Mouse (Mus musculus) brain, embryonic 14.5 days (tissue): ENCODE results near the gene Thpo. TPM values are rescaled to one million over a fixed set of nuclear protein-coding genes. Genes with fewer than 3 reads are reported as not detected.

Experiments
- DNase-seq: peaks from one replicate; pipeline ENCODE4 v3.0.0-alpha.2; 2011; ENCODE audit warnings: low read depth
- CTCF ChIP-seq: fragments of 200-500 bp; IDR thresholded peaks from 2 replicates; pipeline ENCODE4 v1.5.1; 2012; ENCODE audit warnings: inconsistent platforms, mild to moderate bottlenecking, moderate library complexity, borderline replicate concordance; ENCODE audit not compliant: insufficient read depth, insufficient read length; ENCODE audit errors: extremely low read depth
- POLR2A ChIP-seq: fragments of 200-500 bp; IDR thresholded peaks from 2 replicates; pipeline ENCODE4 v1.6.1; 2012; ENCODE audit warnings: mild to moderate bottlenecking, inconsistent platforms, borderline replicate concordance; ENCODE audit not compliant: poor library complexity, insufficient read depth, insufficient read length, severe bottlenecking; ENCODE audit errors: extremely low read depth
- polyA plus RNA-seq: library from polyadenylated mRNA; depleted of rRNA; stranded (reverse); fragments of >200 nt; gene quantifications from 2 replicates; pipeline ENCODE4 v1.2.3, GENCODE M21; 2012

The Thpo gene
- polyA plus RNA-seq, 1 experiment: 2.8 TPM

- no peak for DNase-seq
- TF ChIP-seq CTCF (no peak), POLR2A (no peak)
Observed at GRCm38 (mm10) chr16:20739845-20740244, 5.5 kb upstream of the Thpo start.

DNA sequence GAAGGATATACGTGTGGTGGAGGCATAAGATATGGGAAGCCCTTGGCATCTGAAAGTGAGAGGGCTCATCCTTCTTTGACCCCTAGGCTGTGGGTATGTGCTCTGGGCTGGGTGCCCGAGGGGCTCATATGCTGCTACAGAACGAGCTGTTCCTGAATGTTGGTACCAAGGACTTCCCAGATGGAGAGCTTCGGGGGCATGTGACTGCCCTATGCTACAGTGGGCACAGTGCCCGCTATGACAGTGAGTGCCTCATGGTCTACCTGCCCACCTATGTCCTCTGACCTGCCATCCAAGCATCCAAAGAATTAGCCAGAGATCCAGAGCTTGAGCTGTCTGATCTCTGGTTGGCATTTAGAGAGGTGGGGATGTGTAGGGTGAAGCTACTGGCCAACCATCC, 2.5 kb upstream of the Thpo start:
- no peak for DNase-seq
- TF ChIP-seq POLR2A (no peak), CTCF (no peak)

GRCm38 (mm10) chr16:20736168-20736567, 1.9 kb upstream of the Thpo start:
- DNase-seq: no peak
- no peak for TF ChIP-seq CTCF
- TF ChIP-seq POLR2A: no peak

GRCm38 (mm10) chr16:20735651-20736050, 1.3 kb upstream of the Thpo start:
- DNase-seq: no peak
- TF ChIP-seq CTCF (no peak), POLR2A (no peak)

DNA sequence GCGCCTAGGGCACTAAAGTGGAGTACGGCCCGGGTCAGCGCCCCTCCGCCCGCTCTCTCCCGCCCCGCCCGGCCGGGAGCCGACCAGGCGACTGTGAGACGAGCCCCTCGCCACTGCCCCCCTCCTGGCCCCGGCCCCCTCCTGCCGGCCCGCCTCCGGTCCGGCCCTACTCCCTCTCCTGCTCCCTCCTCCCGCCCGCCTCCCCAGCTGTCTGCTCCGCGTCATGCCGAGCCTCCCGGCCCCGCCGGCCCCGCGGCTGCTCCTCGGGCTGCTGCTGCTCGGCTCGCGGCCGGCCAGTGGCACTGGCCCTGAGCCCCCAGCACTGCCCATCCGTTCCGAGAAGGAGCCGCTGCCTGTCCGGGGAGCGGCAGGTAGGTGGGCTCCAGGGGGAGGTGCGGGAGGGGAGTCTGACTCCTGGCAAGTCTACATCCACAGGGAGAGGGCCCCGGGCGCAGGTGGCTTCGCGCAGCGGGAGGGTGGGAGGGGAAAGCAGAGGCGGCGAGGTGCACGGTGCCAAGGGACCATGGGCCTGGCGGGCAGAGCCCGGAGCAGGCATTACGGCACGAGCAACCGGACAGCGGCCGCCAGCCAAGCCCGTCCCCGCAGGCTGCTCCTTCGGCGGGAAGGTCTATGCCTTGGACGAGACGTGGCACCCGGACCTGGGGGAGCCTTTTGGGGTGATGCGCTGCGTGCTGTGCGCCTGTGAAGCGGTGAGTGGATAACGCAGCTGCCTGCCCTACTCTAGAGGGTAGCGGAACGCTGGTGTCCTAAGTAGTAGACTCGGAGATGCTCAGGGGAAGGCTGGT, 1.2 kb downstream of the Thpo start, which contains the start of gene Chrd:
TSS of gene Chrd (plus strand) at position 203 of the 806 bp plus-strand sequence.
- no peak for TF ChIP-seq POLR2A
- no peak for TF ChIP-seq CTCF

DNA sequence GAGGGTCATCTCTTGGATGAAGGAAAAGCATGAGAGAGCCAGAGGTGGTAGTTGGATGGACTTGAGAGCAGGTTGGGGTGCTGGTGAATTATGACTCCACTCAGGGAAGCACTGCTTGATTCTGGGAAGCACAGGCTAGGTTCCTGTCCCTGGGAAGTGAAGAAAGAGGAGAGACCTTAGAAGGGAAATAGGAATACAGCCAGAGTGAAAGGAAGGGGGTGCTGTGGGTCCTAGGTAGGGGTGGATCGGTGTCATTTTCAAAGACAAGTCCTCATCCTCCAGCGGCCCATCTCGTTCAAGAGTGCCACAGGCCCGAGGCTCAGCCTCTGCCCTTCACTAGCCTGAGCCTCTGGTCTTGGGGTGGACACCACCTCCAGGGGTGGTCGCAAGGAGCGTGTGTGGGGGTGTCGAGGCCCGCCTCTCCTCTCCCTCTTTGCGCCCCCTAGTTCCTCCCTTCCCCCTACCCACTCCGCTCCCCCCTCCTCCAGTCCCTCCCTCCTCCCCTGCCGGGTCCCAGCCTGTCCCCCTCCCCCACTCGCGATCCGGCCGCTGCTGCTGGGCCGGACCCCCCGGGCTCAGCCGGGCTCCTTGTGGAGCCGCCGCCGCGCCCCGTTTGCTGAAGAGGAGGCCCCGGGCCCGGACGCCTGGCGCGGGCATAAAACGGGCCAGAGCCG, 1.9 kb downstream of the Thpo start:
- TF ChIP-seq POLR2A: no peak
- TF ChIP-seq CTCF: no peak
- peak; percentile 67 for DNase-seq

More for the DNA sequence above, 1.2 kb downstream of the Thpo start, which contains the start of gene Chrd:
- DNase-seq: peak; percentile 74

- no peak for TF ChIP-seq POLR2A
- TF ChIP-seq CTCF: no peak
- DNase-seq: peak; percentile 42
Observed at GRCm38 (mm10) chr16:20731688-20732087, 2.6 kb downstream of the Thpo start.

GRCm38 (mm10) chr16:20730293-20730711, 4.0 kb downstream of the Thpo start:
- DNase-seq: no peak

DNA sequence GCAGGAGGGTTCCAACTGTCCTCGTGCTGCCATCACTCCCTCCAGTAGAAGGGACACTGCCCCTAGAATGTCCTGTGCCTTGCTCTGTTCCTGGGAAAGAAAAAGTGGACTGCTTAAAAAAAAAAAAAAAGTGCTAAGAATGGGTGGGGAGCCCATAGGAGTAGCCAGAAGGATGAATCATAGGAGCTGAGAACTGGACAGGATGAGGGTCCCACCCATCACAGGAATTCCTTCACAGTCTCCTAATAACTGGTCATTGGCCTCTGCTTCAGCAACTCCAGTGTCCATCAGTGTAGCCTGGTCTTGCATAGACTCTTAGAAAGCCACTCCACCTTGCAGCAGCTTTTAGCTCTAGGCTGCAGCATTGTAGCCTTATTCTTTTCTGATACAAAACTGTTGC, 7.9 kb downstream of the Thpo start:
- no peak for DNase-seq
- TF ChIP-seq POLR2A (no peak), CTCF (no peak)

More at GRCm38 (mm10) chr16:20730293-20730711, 4.0 kb downstream of the Thpo start:
- TF ChIP-seq CTCF: no peak
- no peak for TF ChIP-seq POLR2A

DNA sequence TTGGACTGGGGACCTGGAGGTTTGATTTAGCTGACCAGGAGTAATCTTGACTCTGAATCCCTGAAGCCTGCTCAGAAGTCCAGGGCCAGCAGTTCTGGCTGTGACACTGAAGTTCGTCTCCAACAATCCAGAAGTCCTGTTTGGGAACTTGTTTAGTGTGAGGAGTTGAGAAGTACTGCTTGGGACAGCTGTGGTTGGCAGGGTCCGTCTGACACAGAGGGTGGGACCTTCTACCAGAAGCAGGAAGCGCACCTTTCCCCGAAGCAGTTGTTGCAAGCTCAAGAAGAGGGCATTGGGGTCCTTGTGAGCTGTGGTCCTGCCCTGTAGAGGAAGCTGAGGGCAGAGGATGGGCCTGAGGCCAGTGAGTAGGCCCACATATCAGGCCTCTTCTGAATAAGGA, 8.6 kb downstream of the Thpo start:
- DNase-seq: no peak
- no peak for TF ChIP-seq POLR2A
- TF ChIP-seq CTCF: no peak

DNA sequence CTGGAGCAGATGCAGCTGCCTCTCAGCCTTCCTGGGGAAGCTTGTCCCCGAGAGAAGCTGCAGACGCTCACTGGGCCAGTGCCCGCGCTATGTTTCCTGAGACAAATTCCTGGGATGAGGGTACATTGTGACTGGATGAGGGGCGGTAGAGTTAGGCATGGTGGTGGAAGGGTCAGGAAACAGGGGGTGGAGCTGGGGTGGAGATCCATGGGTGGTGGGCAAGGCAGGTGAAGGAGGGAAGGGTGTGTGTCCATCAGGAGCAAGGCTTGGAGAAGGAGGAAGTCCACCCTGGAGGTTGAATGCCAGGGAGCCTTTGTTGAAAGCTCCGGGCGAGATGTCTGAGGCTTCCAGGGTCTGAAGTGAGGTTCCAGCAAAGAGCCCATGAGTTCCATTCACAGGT, 9.0 kb downstream of the Thpo start:
- TF ChIP-seq CTCF: no peak
- TF ChIP-seq POLR2A: no peak

GRCm38 (mm10) chr16:20724338-20724748, 10.0 kb downstream of the Thpo start:
- DNase-seq: peak; percentile 72
- TF ChIP-seq POLR2A (no peak), CTCF (peak; percentile 75)

More for the DNA sequence above, 9.0 kb downstream of the Thpo start:
- no peak for DNase-seq

- no peak for DNase-seq
- TF ChIP-seq CTCF (no peak), POLR2A (no peak)
Observed at GRCm38 (mm10) chr16:20723247-20723646, 11.1 kb downstream of the Thpo start.
